Mouse (Mus musculus) heart, postnatal 10 days (tissue): ENCODE data around the gene Snx4. TPM values are rescaled to one million over a fixed set of nuclear protein-coding genes. Genes with fewer than 3 reads are reported as not detected.

Source experiments
- DNase-seq, 2 experiments: peaks; one replicate each; pipeline ENCODE4 v3.0.0; 2021
- intact Hi-C: fragments of 180-260 bp; cut with DNase I; formaldehyde crosslinking; loops from one replicate; pipeline ENCODE4 v1.15.1; 2025
- total RNA-seq, 2 experiments: library from RNA; stranded (reverse); gene quantifications; 2 replicates each; pipeline ENCODE4 v1.2.3; 2021

Snx4 gene
- total RNA-seq, 2 experiments from 2014 or later: 48.7 to 49.1 TPM

GRCm38 (mm10) chr16:33339476-33339875 lies 88.2 kb downstream of the Snx4 start:
- DNase-seq: no peak
- intact Hi-C loops: loop anchor here (5.0 kb wide), 1 partner anchor 38 kb away; no protein-coding TSS in a partner anchor

- intact Hi-C loops: no loop called here
- no peak for DNase-seq
Observed at GRCm38 (mm10) chr16:33342356-33342755, 91.1 kb downstream of the Snx4 start.

GRCm38 (mm10) chr16:33343106-33343505 lies 91.9 kb downstream of the Snx4 start:
- no peak for DNase-seq
- intact Hi-C loops: no loop called here

- DNase-seq: no peak
- intact Hi-C loops: no loop called here
Observed at GRCm38 (mm10) chr16:33343601-33344000, 92.4 kb downstream of the Snx4 start.

- DNase-seq: no peak
- intact Hi-C loops: no loop called here
Observed at GRCm38 (mm10) chr16:33344379-33344778, 93.1 kb downstream of the Snx4 start.

- no peak for DNase-seq
- intact Hi-C loops: no loop called here
Observed at GRCm38 (mm10) chr16:33344875-33345274, 93.6 kb downstream of the Snx4 start.

- intact Hi-C loops: no loop called here
- no peak for DNase-seq
Observed at GRCm38 (mm10) chr16:33346376-33346775, 95.1 kb downstream of the Snx4 start.

- intact Hi-C loops: no loop called here
- no peak for DNase-seq
Observed at GRCm38 (mm10) chr16:33347134-33347533, 95.9 kb downstream of the Snx4 start.

Other genes starting within 250 kb of the Snx4 start
- under 1 TPM; 0.24 to 0.30 TPM for gene Iqcg, start 195.2 kb upstream of the Snx4 start, total RNA-seq
- 100 to 1,000 TPM; 380 to 387 TPM for gene Rpl35a, start 195.0 kb upstream of the Snx4 start, total RNA-seq
- gene Lmln, start 188.9 kb upstream of the Snx4 start, total RNA-seq: 1 to 10 TPM; 2.2 to 2.3 TPM
- gene Osbpl11, start 66.4 kb upstream of the Snx4 start, total RNA-seq: 10 to 100 TPM; 23.4 to 27.3 TPM
- gene Zfp148, start 129.4 kb downstream of the Snx4 start, total RNA-seq: 10 to 100 TPM; 50.3 to 51.4 TPM